Mouse (Mus musculus) brain, adult 2 months (tissue): ENCODE data around the gene Acadvl.

ENCODE experiments used
- DNase-seq: peaks from one replicate; pipeline ENCODE4 v3.0.0; 2011; ENCODE audit warnings: low read depth, low spot score

The Acadvl gene

DNA sequence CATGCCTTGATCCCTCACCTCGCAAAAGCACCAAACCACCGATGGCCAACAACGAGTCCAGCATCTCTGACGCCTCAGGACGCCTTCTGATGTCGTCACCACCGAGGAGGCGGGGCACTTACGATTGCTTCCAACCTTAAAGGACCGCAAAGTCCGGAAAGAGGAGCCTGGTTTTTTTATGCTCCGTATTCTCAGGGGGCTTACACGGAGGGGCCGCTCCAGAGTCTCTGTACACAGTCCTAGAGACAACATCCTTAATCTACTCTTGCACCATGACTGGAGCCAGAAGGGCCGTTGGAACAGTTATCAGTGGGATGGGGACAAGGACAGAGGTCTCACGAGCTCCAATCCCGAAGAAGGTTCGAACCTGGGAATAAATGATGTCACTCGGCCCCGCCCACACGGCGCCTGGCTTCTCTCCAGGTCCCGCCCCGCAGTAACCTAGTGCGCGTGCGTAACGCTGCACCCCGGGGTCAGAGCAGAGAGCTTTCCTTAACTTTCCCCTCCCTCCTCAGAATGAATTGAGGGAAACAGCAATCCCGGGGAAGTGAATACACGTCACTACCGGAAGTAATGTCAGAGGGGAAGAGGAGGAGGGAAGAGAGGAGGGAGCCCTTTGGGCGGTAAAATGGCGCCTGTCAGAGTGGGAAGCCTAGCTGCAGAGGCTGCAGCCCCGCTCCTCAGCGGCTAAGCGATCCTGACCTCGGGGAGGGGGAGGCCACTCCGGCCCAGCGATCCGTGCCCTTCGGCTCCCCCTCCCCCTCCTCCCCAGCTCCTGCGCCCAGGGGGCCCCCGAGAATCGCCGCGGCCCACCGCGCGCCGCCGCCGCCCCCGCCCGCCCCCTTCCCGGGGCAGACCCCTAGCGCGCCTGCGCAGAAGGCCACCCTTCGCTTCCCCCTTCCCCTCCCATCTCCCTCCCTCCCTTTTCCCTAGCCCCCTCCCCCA is 34.7 kb downstream of the Acadvl start:
- DNase-seq = peak; percentile 99

GRCm38 (mm10) chr11:69979827-69980195 is 35.4 kb downstream of the Acadvl start:
- no peak for DNase-seq

DNA sequence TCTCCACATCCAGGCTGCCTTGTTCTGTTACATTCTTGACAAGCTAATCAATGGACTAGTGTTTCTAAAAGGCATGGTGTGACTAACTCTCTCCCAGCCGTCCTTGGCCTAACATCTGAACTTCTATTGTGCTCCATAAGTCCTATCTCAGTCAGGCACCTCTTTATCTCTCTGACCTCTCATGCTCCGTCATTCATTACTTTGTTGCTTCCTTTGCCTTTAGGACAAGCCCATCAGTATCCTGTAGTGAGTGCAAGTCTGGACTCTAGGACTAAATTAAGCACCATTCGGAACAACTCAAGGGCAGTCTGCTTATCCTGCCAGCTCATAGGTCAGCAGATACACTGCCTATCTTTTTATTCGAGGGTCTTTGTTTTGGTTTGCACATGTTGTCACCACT is 38.9 kb downstream of the Acadvl start:
- no peak for DNase-seq

- DNase-seq = no peak
Measured at GRCm38 (mm10) chr11:69974907-69975306, 40.3 kb downstream of the Acadvl start.

DNA sequence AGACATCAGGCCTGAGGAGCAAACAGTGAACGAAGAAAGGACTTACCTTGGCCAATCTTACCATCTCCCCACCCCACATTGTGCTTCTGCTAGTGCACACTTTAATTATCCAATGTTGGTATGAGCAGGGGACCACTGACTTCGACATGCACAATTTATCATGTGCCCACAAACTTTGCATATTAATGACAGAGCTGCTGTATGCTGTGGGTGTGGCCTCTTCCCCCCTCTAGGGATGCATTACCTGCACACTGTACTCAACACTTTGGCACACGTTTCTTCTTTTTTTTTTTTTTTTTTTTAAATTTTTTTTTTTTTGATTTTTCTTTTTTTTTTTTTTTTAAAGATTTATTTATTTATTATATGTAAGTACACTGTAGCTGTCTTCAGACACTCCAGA is 44.4 kb downstream of the Acadvl start:
- DNase-seq = no peak

- no peak for DNase-seq
Measured at GRCm38 (mm10) chr11:69970222-69970621, 45.0 kb downstream of the Acadvl start.

DNA sequence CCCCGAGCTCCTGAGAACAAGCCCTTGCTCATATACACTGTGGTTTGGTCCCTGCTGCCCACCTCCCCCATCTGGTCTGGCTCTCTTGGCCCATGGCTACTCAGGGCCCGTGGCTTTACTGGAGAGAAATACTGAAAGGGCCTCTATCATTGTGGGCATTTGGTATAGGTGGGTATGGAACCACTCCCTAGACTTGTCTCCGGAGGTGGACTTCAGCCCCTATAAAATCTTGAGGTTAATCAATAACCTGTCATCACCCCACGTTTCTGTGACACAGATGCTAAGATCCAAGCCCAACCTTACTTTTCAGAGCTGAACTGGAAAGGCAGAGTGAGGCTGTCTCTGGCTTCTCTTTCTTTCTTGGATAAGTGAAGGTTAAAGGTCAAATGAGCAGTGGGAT is 46.4 kb downstream of the Acadvl start:
- DNase-seq = no peak

GRCm38 (mm10) chr11:69966860-69967517 is 48.2 kb downstream of the Acadvl start:
- DNase-seq = no peak

- DNase-seq = no peak
Measured at GRCm38 (mm10) chr11:69966006-69966859, 49.0 kb downstream of the Acadvl start.

GRCm38 (mm10) chr11:69965271-69966005 is 49.8 kb downstream of the Acadvl start:
- no peak for DNase-seq

- DNase-seq = no peak
Measured at GRCm38 (mm10) chr11:69964650-69965270, 50.5 kb downstream of the Acadvl start, which contains the start of gene Cldn7. Gene Cldn7, plus strand, starts transcription at chr11:69964779.

- DNase-seq = no peak
Measured at GRCm38 (mm10) chr11:69961841-69962240, 53.4 kb downstream of the Acadvl start.

GRCm38 (mm10) chr11:69960616-69961015 is 54.6 kb downstream of the Acadvl start:
- DNase-seq = no peak
